Mouse (Mus musculus) granulocyte monocyte progenitor cell, adult 5-6 weeks (primary cell): Measurements from ENCODE around the gene Gm42372. TPM values are rescaled to one million over a fixed set of nuclear protein-coding genes. Genes with fewer than 3 reads are reported as not detected.
"Not testable (repeated sequence)": the region's sequence is repeated elsewhere in the genome, so short reads cannot be mapped to it uniquely, and the experiment has no call there.

Experiments
- ATAC-seq: replicated peaks from 2 replicates; pipeline ENCODE4 v1.8.0; 2016; ENCODE audit warnings: mild to moderate bottlenecking, moderate TSS enrichment, inconsistent platforms; ENCODE audit not compliant: poor library complexity, severe bottlenecking
- total RNA-seq, 2 experiments: library from RNA; stranded (forward) in 1 of 2; stranded (reverse) in 1 of 2; fragments of 200-712, 200-1000 nt in 1 of 2; fragments of >200 nt in 1 of 2; fragmentation: Nextera tagmentation in 1 of 2; gene quantifications; 2 replicates each; pipeline ENCODE4 v1.2.3; 2014 to 2017

Gene Gm42372
- total RNA-seq (2014; fragmentation: Nextera tagmentation) (0.09 TPM in 1 of 2 replicates, not detected in the other), total RNA-seq (2017) (0.04 TPM in 1 of 2 replicates, not detected in the other)

DNA sequence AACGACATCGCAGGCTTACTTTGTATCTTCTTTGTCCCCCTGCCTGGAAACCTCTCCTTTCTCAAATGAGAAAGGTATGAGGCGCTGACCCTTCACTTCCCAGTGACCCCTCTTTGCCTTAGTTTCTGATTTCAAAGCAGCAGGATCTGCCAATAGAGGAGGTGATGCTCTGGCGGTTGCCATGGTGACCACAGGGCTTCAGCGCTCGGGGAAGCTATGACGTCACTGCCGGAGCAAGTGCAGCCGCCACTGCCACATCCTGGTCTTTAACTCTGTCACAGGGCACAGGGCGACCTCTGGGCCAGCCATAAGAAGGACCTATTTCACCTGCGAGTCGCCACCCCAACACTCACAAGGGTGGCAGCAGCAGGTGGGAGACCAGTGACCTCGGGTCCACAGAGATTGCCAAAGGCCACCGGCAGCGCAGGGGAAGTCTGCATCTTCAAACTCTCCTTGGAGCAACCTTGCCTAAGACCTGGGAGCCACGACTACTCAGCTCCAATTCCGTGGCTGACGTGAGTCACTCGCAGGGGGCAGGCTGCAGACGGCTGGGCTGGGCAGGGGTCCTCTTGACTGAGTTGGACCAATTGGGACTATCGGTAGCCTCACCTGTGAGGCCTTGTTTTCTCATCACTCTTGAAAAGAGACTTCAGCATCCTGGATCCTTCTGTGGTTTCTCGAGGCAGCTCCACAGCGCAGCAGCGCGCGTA lies at the start of gene Gm42372:
Gm42372 (plus strand) TSS at position 228 of the 710 bp plus-strand sequence.
- peak; percentile 78 for ATAC-seq

DNA sequence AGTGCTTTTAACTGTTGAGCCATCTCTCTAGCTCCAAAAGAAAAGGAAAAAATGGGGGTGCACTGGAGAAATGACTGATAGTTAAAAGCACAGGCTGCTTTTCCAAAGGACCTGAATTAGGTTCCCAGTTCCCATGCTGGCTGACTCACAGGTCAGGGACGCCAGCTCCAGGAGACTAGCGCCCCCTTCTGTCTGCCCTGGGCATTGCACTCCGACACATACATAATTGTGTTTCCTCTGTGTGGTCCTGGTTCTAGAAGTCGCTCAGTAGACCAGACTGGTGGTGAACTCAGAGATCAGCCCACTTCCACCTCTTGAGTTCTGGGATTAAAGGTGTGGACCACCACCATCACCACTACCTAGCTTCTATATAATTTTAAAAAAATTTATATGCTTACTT lies 45.6 kb upstream of the Gm42372 start:
- peak; percentile 63 for ATAC-seq

DNA sequence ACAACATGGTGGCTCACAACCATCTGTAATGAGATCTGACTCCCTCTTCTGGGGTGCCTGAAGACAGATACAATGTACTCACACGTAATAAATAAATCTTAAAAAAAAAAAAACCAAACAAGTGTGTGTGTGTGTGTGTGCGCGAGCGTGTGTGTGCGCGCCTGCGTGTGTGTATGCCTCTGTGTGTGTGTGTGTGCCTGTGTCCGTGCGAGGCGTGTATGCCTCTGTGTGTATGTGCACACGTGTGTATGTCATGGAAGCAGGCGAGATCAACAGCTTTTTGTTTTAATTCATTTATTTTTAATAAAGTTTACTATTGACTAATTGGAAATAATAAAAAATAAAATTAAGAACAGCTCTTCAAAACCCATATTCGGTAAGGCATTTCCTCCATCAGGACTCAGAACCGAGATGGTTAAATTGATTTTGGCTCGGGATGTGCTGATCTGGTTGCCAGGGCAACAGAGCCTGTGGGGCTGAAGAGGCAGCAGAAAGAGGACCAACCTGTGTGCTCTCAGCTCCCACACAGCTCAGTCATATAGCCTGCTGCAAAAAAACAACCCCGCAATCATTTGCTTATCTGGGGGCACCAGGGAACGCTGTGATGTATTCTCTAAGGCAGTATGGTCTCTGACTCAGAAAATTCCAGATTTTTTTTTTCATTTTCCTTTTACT lies 44.6 kb upstream of the Gm42372 start:
- no peak for ATAC-seq

DNA sequence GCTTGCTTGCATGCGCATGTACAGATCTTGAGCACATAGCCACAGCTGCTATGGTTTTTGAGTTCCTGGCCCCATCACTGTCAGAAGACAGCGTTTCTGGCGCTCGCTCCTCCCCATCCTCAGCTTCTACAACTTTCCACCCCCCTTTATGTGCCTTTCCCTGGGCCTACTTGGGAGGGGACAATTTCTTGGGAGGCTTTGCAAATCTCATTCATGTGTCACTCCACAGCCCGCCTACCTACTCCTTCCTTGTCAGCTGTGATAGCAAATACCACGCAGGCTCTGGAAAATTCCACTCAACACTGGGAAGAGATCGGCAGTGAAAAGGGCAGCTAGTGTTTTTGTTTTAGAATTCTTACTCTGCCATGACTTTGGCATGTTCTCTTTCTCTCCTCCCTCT lies 42.6 kb upstream of the Gm42372 start:
- ATAC-seq = no peak

DNA sequence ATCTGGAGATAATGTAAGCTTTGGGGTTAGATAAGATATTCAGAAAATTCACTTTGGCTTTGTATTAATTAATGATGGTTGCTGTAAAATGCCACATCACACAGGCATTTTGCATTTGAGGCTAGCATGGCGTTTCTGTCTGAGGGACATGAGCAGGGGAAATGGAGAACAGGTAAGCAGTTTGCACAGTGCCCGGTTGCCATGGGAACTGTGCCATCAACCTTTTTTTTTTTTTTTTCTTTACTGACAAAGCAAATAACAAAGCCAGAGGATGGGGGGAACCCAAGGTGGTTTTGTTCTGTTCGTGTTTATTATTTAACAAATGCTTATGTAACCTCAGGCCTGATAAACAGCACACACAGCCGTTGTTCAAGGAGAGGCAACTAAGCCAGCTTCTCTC lies 40.0 kb upstream of the Gm42372 start:
- no peak for ATAC-seq

DNA sequence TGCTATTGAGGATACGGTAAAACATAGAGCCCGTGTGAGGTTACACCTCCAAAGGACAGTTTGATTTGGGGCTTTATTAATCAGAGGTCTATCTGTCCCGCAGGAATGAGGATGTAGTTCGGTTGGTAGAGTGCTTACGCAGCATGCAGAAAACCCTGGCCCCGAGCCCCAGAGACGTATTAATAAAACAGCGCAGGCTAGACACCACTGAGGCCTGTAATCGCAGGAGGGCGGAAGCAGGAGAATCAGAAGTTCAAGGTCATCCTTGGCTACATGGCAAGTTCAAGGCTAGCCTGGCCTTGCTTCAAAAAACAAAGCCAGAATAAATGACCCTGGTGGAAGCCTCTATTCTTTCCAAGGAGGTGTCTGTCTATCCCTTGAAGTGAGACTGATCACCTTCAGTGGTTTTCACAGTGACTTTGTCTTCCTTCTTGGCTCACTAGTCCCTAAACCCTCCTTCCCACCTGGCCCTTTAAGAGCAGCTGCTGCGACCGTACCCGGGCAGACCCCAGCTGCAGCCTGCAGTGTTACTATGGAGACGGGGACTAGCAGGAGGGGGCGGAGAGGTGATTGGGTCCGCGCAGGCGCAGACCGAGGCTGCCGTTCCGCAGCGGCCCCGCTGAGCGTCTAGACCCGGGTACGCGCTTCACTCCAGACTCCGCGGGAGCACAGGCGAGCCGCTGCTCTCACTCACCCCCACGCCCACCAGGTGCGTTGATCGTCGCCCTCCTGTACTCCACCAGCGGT lies 38.7 kb upstream of the Gm42372 start, which contains the start of gene Pnmal2:
Pnmal2 (plus strand) TSS at position 622 of the 747 bp plus-strand sequence.
- peak; percentile 75 for ATAC-seq

DNA sequence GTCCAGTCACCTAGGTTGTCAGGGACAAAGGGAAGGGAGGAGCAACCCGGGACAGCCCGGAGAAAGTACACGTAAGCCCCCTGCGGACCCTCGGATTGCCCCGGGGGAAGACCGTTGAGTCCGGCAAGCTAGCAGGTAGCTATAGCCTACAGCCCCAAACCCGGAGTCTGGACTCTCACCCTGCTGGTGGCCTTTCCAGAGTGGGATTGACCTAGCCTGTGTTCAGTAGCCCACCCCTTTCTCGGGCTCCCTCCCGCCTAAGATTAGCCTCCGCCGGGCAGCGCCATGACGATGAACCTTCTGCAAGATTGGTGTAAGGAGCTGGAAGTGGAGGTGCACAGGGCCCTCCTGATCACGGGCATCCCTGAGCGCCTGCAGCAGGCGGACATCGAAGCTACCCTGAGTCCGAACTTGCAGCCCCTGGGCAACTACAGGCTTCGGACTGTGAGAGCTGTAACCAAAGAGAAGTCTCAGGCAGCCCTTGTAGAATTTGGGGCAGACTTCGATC lies 38.0 kb upstream of the Gm42372 start:
- ATAC-seq = no peak

DNA sequence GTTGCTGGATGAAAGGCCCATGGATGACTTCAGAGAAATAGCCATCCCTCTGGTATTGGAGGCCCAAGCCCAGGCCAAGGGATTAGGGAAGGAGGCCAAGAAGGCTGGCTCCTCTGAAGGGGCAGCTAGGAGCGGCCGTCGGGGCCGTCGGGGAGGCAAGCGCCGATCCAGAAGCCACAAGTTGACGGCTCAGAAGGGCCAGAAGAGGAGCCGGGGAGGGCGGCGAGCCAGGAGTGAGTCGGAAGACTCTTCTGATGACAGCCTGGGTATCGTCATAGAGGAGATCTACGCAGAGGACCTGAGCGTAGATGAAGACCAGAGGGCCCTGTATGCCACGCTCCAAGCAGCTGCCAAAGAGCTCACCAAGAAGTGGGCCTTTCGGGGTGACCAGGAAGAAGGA lies 37.5 kb upstream of the Gm42372 start:
- ATAC-seq = no peak

DNA sequence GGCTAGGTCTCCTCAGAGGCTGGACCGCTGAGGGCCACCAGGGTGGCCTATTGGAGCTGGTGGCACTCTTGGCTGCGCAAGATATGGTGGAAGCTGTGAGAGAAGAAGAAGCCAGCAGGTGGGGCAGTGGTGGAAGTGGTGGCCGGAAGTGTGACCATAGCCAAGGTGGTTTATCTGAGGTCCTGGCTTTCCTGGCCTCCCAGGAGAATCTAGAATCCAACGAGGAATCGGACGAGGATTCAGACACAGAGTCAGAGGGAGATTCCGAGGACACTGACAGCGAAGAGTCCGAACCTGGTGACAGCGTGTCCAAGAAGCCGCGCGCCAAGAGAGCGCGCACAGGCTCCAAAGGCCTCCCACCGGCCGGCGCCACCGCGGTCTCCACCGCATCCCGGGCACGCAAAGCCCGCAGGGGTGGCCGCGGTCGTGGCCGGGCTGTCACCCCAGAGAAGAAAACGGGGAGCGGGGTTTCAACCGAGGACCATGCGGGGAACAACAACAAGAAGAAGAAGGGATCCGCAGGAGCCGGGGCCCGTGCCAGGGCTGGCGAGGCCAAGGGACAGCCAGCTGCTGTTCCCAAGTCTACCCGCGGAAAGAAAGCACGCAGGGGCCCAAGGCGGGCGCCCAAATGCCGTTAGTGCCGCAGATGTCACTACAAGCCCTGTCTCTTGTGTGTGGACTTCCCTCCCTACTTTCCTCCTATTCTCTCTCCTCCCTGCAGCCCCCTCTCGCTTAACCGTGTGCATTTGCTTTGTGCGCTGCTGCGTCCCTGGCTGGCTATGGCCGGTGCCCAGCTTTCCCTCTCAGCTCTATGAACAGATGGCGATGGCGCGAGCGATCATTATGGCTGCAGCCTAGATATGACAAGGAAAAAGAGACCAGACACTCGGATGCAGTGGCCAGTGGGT lies 36.2 kb upstream of the Gm42372 start:
- ATAC-seq = no peak

DNA sequence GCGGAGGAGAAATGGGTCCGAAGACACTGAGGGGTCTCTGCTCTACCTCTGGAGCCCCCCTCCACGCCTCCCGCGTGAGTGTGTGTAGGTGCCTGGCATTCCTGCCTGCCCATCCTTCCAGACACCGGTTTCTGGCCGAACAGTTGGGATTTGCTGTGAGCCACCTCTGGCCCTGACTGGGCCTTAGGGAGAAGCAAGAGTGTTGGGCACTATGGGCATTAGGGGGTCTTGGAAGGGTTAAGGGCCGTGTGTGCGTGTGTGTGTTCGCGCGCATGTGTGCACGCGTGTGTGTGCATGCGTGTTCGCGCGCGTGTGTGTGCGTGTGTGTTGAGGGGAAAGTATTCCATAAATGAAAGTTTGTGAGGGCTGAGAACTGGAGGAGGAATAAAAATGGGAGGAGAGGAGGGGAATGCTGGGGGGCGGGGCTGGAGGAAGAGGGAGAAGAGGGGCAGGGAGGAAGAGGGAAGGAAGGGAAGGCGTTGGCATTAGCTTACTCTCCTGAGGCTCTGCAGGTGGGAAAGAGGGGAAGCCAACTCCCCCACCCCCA lies 35.5 kb upstream of the Gm42372 start:
- no peak for ATAC-seq

DNA sequence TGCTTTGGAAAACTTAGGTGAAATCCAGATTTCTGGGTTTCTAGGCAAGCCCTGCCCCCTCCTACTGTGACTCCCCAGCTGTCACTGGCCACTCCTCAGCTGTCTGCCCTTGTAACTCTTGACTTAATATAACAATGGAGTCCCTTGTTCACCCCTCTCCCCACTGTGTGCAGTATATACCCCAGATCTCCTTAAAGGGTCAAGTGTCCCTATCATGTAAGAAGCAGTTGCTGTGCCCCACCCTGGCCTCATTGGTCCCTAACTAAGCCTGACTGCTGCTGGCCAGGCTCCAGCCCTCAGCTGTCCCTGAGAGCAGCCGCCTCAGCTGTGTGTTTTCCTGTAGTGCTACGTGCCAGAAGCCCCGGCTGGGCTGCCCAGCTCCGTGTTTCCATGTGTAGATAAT lies 34.9 kb upstream of the Gm42372 start:
- no peak for ATAC-seq

DNA sequence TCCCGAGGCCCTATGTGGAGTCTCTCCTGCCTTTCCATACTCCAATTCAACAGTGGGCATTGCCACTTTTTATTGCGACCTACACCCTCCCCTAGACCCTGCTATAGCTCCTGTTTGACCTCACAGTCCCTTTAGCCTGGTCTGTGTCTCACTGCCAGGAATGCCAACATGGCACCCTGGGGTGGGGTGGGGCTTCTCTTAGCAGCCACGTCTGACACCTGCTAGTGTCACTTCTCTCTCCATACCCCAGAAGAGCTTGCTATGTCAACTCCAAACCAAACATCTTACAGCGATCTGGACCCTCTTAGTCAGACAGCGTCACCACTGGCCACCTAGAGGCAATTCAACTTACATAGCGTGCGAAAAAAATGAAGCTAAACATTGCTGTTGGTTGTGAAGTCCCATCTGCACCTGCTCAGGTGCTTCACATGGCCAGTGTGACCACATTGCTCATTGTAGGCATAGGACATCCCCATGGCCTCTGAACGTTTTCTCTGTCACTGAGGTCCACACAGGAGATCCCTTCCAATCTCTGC lies 33.9 kb upstream of the Gm42372 start:
- ATAC-seq = no peak

DNA sequence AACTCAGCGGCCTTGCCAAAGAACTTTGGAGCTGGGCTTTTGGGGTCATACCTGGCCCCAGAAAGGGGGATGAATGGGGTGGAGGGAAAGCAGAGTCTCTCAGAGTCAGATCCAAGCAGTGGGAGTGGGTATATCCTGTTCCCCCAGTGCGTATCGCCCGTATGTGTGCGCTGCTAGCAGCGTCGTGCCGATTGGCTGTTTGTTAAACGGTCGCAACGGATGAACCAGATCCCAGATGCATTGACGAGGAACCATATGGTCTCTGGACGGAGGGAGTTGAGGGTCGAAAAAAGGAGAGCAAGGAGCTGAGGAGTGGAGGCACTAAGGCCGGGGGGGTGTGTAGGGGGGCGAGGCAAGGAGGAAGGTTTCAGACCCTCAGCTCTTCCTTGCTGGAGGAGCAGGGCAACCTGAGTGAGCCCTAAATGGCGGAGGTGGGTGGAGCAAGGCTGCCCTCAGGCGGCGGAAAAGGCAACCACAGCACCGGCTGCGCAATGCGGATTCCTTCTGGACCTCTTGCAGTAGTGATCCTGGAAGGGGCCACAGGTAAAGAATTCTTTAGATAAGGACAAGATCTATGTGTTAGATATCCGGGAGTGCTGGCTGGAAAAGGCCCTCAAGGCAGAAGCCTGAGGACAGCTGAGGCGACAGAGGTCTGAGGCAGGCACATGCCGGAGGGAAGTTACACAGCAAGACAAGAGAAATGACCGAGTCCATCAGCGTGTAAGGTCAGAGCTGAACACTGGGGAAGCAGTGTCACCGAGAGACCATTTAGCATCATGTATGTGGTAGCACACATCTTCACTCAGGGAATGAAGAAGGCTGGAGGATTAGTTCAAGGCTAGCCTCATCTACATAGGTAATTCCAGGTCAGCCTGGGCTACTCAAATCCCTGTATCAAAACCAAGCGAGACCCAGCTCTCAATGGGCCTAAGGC lies 32.7 kb upstream of the Gm42372 start:
- peak; percentile 67 for ATAC-seq

DNA sequence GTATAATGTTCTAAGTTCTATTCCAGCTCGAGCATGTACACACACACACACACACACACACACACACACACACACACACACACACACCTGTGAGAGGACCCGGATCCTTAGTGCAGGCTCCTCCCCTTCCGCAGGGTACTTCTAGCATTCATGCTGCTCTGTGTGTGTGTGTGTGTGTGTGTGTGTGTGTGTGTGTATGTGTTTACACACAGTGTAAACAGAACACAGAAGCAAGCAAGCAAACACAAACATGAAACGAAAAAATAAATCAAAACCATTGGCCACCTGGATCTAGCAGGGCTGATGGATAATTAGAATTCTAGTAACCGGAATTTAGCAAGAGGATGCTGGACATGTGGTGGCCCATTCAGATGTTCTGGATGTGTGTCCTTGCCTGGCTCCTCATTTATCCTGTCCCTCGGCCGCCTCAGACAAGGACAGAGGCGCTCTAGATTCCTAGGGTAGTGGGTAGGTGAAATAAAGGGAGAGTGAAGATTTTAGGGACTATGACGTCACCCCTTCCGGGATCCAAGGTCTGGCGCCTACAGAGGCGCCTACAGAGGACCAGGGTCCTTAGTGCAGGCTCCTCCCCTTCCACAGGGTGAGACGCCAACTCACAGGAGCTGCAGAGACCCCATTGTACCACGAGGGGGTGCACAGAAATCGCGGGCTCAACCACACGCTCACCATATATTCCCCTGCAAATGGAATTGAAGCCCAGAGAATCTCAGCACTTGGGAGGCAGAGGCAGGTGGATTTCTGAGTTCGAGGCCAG lies 31.8 kb upstream of the Gm42372 start:
- ATAC-seq = peak; percentile 89

DNA sequence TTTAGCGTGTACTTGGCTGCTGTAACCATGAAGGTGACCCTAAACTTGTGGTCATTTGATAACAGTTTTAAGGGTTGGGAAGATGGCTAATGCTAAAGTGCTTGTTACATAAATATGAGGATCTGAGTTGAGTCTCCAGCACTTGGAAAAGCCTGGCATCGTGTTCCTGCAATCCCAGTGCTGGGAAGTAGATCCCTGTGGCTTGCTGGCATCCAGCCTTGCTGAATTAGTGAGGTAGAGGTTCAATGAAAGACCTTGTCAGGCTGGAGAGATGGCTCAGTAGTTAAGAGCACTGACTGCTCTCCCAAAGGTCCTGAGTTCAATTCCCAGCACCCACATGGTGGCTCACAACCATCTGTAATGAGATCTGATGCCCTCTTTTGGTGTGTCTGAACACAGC lies 29.1 kb upstream of the Gm42372 start:
- ATAC-seq = not testable (repeated sequence)

DNA sequence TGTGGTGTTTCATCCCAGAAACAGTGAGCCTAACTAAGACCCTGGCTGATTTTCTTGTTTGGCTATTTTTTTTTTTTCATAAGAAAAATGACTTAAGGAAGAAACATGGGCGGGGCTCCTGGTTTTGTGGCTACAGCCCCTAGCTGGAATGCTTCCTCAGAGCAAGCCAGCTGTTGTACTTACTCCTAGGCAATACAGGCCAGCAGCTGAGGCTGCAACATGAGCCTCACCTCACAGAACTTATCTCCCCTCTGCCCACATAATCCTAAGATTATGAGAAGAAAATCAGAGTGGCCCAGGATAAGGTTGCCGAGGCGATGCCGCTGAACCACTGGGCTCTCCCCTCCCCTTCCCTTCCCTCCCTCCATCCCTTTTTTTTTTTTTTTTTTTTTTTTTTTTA lies 27.2 kb upstream of the Gm42372 start:
- no peak for ATAC-seq

DNA sequence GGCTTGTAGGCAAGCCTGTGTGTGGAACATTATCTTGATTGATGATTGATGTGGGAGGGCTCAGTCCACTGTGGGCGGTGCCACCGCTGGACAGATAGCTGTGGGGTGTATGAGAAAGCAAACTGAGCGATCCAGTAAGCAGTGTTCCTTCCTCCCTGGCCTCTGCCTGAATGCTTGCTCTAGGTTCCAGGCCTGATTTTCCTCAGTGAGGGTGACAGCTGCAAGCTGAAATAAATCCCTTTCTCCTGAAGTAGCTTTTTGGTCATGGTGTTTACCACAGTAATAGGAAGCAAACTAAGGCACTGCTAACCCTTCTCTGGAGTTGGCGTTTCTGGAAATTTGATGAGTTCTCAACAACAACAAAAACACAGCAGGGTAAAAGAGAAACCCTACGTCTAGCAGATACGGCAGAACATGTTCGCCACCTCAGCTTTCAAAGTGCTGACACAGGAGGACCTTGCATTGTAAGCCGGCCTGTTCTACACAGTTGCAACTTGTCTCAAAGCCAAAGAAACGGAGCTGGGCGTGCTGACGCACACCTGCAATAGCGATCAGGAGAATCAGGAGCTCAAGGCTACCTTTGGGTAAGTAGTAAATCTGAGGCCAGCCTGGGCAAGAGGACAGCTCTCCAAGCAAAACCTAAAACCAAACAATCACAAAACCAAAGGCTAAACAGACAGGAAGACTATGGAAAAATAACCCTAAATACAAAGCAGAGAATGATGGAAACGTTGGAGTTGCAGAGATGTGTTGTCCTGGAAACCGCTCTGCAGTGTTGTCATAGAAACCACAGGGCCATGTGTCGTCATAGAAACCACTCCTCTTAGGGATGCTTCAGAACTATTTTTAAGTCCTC lies 26.2 kb upstream of the Gm42372 start:
- no peak for ATAC-seq
